Mouse (Mus musculus) liver, postnatal 0 days (tissue): ENCODE data around the gene Cd69. TPM values are rescaled to one million over a fixed set of nuclear protein-coding genes. Genes with fewer than 3 reads are reported as not detected.
A peak's percentile ranks its signal among the peaks of the same experiment; 100 is the strongest.

Source experiments
- ATAC-seq: fragments of 200-750 bp; cut with Nextera tagmentation; 2 replicates; pipeline ENCODE4 v1.8.0; 2017; ENCODE audit warnings: mild to moderate bottlenecking, moderate library complexity
- DNase-seq: peaks from one replicate; pipeline ENCODE4 v3.0.0-alpha.2; 2016
- H3K27ac ChIP-seq: fragments of 300-500 bp; sonication (generic); 2 replicates; pipeline ENCODE4 v1.5.1; 2014; ENCODE audit warnings: antibody characterized with exemption, moderate library complexity, mild to moderate bottlenecking, low read depth
- H3K27me3 ChIP-seq: fragments of 300-500 bp; sonication (generic); 2 replicates; pipeline ENCODE4 v1.6.1; 2014; ENCODE audit warnings: low read length, control low read depth, mixed read lengths; ENCODE audit not compliant: insufficient read depth
- H3K36me3 ChIP-seq: fragments of 300-500 bp; sonication (generic); replicated peaks from 2 replicates; pipeline ENCODE4 v1.6.1; 2014; ENCODE audit warnings: mild to moderate bottlenecking, control low read depth, low read length, moderate library complexity, mixed read lengths; ENCODE audit not compliant: insufficient read depth
- H3K4me1 ChIP-seq: fragments of 300-500 bp; sonication (generic); 2 replicates; pipeline ENCODE4 v1.6.1; 2014; ENCODE audit warnings: antibody characterized with exemption, mild to moderate bottlenecking, control low read depth; ENCODE audit not compliant: insufficient read depth
- H3K4me2 ChIP-seq: fragments of 300-500 bp; sonication (generic); 2 replicates; pipeline ENCODE4 v1.6.1; 2014; ENCODE audit warnings: low read depth, mild to moderate bottlenecking, low read length, moderate library complexity, mixed read lengths
- H3K4me3 ChIP-seq: fragments of 300-500 bp; sonication (generic); 2 replicates; pipeline ENCODE4 v1.5.1; 2014; ENCODE audit warnings: low read depth, low read length
- H3K9ac ChIP-seq: fragments of 300-500 bp; sonication (generic); replicated peaks from 2 replicates; pipeline ENCODE4 v1.6.1; 2014; ENCODE audit warnings: mild to moderate bottlenecking, moderate library complexity
- H3K9me3 ChIP-seq: fragments of 300-500 bp; sonication (generic); 2 replicates; pipeline ENCODE4 v1.6.1; 2016; ENCODE audit warnings: mild to moderate bottlenecking, control low read depth, low read length, mixed read lengths
- CTCF ChIP-seq: sonication (generic); IDR thresholded peaks from 2 replicates; pipeline ENCODE4 v1.5.1; 2016; ENCODE audit warnings: antibody characterized with exemption, low read depth
- EP300 ChIP-seq: IDR thresholded peaks from 2 replicates; pipeline ENCODE4 v1.6.1; 2016; ENCODE audit warnings: antibody characterized with exemption, low read depth, mild to moderate bottlenecking
- WGBS: fragments of 180-500 bp; shearing (Covaris S2); extraction: QIAGEN DNeasy Blood & Tissue Kit; methylation state at CpG from one replicate; pipeline ENCODE4 v1.1.7; 2014; ENCODE audit not compliant: insufficient replicate concordance; 5-methylcytosine and 5-hydroxymethylcytosine counted together
- polyA plus RNA-seq: library from polyadenylated mRNA; unstranded; fragments of >200 nt; fragmentation: Nextera tagmentation; extraction: Ambion mirVana; gene quantifications from 2 replicates; pipeline ENCODE4 v1.2.1, GENCODE M21; 2015

Gene Cd69
- polyA plus RNA-seq, 1 experiment from 2014 or later: 1.5 TPM

DNA sequence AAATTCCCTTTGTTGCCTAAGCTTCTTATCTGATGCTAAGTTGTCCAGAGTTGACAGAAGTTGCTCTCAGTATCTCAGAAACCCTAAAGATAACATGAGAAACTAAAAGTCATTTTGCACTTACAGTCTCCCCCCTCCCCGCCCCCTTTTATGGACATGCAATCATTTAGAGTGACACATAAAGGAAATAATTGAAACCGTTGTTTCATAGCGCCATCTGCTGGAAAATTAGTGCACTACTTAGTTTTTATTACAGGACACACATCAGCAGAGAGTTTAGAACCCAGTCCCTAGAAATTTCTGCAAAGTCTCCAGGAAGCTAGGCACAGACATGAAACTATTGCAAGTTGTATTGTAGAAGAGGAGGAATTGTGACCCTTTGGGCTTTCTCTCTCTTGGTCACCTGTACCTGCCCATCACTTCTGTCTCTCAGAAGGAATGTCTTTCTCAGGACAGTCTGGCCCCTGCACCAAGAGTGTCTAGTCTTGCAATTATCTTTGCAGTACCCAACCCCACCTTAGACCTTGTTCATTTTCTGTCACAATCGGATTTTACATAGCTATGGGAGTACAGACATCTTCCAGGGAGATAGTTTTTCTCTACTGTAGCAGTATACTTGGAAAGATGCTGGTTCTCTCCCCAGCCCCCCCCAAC lies 20.2 kb downstream of the Cd69 start:
- DNase-seq (no peak), ATAC-seq (no peak)
- Histone ChIP-seq H3K27me3 (no peaks in the 10 kb centered on the region), H3K4me2 (no peak overlapping the region), H3K4me3 (no peak overlapping the region), H3K9me3 (no peaks in the 10 kb centered on the region), H3K27ac (no peak overlapping the region), H3K9ac (no peak overlapping the region), H3K4me1 (no peaks in the 10 kb centered on the region), H3K36me3 (no peaks in the 10 kb centered on the region)
- TF ChIP-seq EP300: no peak
- peak; percentile 79 for TF ChIP-seq CTCF
- WGBS: 10% methylated on average over 4 of the region's 4 CpGs

DNA sequence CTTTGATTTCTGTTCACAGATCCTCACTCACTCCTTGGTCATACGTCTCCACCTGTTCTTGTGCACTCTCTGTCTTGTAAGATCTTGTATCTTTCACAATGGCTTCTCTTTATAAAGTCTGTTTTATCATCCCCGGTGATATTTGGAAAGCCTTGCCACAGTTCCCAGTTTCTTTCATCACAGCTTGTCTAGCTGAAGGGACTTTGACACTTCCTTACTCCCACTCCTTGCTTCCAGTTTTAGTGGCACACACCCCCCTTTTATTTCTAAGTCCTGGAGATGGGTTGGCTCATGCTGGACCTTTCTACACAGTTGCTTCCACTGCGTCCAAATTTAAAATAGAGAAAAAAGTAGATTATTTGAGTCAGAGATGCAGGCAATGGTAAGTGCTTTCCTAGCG lies 20.9 kb downstream of the Cd69 start:
- TF ChIP-seq EP300 (no peak), CTCF (no peak)
- Histone ChIP-seq H3K27me3 (no peaks in the 10 kb centered on the region), H3K27ac (no peak overlapping the region), H3K4me2 (no peak overlapping the region), H3K4me1 (no peaks in the 10 kb centered on the region), H3K9me3 (no peaks in the 10 kb centered on the region), H3K4me3 (no peak overlapping the region), H3K9ac (no peak overlapping the region), H3K36me3 (no peaks in the 10 kb centered on the region)
- DNase-seq: no peak
- ATAC-seq: no peak
- WGBS: 59% methylated on average over 4 of the region's 4 CpGs

DNA sequence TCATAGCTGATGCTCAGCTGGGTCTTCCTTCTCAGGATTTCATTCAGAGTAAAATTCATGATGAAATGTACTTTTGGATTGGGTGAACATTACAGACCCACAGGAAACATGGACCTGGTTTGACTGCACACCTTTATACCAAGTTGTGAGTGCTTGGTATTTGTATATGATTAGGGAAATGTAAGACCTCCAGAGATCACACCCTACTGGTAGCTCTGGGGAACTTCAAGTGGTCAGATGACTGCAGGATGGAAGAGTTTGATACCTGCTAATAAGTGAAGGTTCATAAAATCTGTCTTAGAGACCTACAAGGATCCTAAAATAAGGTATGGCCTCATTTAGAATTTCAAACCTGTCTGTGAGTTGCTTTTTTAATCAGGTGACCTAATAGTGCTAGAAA lies 27.0 kb downstream of the Cd69 start:
- ATAC-seq: no peak
- H3K27ac ChIP-seq: no peak overlapping the region
- DNase-seq: no peak
- no peaks in the 10 kb centered on the region for H3K36me3 ChIP-seq
- no peak overlapping the region for H3K4me2 ChIP-seq
- H3K4me1 ChIP-seq: no peaks in the 10 kb centered on the region
- TF ChIP-seq EP300: no peak
- TF ChIP-seq CTCF: peak; percentile 56
- no peak overlapping the region for H3K4me3 ChIP-seq
- H3K9me3 ChIP-seq: no peaks in the 10 kb centered on the region
- no peak overlapping the region for H3K9ac ChIP-seq
- no peaks in the 10 kb centered on the region for H3K27me3 ChIP-seq

DNA sequence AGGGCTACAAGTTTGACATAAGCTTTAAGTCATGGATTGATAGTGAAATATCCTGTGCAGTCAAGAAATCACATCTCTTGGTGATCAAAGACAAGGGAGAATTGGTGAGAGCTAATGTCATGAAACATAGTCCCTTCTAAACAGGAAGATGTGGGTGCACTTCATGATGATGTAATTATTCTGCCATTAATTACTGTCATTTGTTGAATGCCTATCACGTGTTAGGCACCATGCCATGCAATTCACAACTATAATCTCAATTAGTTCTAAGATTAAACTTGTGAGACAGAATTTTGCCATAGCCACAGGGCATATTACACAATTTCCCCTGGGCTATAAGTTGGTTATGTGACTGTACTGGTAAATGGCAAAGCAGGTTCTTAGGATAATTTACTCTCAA lies 28.2 kb downstream of the Cd69 start:
- Histone ChIP-seq H3K9me3 (no peaks in the 10 kb centered on the region), H3K36me3 (no peaks in the 10 kb centered on the region), H3K27ac (no peak overlapping the region), H3K9ac (no peak overlapping the region), H3K4me1 (no peaks in the 10 kb centered on the region), H3K27me3 (no peaks in the 10 kb centered on the region), H3K4me2 (no peak overlapping the region), H3K4me3 (no peak overlapping the region)
- WGBS: 58% methylated on average over 1 of the region's 1 CpGs
- TF ChIP-seq EP300 (no peak), CTCF (no peak)
- DNase-seq (no peak), ATAC-seq (no peak)

DNA sequence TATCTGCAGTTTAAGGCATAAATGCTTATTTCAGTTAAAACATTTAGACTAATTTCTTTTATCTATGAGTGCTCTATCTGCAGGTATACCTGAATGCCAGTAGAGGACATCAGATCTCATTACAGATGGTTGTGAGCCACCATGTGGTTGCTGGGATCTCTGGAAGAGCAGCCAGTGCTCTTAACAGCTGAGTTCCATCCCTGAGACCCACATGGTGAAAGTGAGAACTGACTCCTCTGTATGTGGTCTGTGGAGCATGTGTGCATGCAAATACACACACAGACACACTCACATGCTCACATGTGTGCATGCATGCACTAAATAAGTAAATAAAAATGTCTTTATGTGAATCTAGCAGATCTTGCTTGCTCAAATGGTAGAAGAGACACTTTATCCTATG lies 29.4 kb downstream of the Cd69 start:
- peak; percentile 16; the same call in 1 of the 2 replicates for TF ChIP-seq CTCF
- no peak for TF ChIP-seq EP300
- Histone ChIP-seq H3K4me1 (no peaks in the 10 kb centered on the region), H3K9me3 (no peaks in the 10 kb centered on the region), H3K4me3 (no peak overlapping the region), H3K4me2 (no peak overlapping the region), H3K27ac (no peak overlapping the region), H3K9ac (no peak overlapping the region), H3K27me3 (no peaks in the 10 kb centered on the region), H3K36me3 (no peaks in the 10 kb centered on the region)
- DNase-seq (no peak), ATAC-seq (no peak)

DNA sequence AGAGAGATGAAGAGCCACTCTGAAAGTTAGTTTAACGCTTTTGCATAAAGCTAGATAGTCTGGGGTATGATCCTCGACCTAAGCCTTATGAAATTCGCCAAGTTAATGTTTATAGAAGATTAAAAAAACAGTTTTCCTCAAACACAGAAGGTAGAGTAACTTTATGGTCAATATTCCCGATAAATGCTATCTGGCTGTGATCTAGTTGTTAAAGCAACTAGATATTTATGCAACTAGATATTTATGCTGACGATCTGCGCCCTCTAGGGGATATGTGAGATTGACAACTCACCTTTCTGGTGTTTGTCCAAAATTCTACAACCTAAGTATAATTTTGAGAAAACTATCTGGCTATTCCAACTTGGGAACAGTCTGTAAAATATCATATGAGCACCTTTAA lies 33.3 kb downstream of the Cd69 start:
- Histone ChIP-seq H3K4me2 (no peak overlapping the region), H3K36me3 (no peaks in the 10 kb centered on the region), H3K9me3 (no peaks in the 10 kb centered on the region), H3K4me1 (peaks cover 2% of the 10 kb centered on the region; the same call in 1 of the 2 replicates), H3K9ac (no peak overlapping the region), H3K4me3 (no peak overlapping the region), H3K27ac (no peak overlapping the region), H3K27me3 (no peaks in the 10 kb centered on the region)
- ATAC-seq (no peak), DNase-seq (no peak)
- TF ChIP-seq CTCF: peak; percentile 62
- TF ChIP-seq EP300: no peak
- WGBS: 46% methylated on average over 6 of the region's 6 CpGs

DNA sequence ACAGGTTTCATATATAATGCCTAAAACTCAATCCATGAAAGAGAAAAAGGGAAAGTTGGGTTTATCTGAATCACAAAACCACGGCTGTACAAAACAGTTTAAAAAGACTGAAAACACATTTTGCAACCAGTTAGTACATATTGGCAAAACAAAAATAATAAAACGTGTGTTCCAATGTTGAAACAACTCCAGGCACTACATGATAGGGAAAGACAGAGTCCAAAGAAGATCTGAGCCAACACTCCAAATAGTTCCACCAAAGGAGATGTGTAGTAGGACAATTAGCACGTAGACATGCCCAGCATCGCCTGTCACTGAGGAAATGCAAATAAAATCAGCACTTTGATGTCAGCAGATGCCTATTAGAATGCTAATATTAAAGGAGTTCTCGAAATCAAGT lies 33.8 kb downstream of the Cd69 start:
- Histone ChIP-seq H3K4me3 (no peak overlapping the region), H3K9ac (no peak overlapping the region), H3K27ac (no peak overlapping the region), H3K27me3 (no peaks in the 10 kb centered on the region), H3K4me1 (peaks cover 5% of the 10 kb centered on the region), H3K9me3 (no peaks in the 10 kb centered on the region), H3K4me2 (no peak overlapping the region), H3K36me3 (no peaks in the 10 kb centered on the region)
- DNase-seq (no peak), ATAC-seq (no peak)
- WGBS: 59% methylated on average over 5 of the region's 5 CpGs
- TF ChIP-seq EP300: no peak
- no peak for TF ChIP-seq CTCF
